Mouse (Mus musculus): Measurements from ENCODE around the gene Crabp2.

Gene Crabp2

GRCm38 (mm10) chr3:87982836-87983601 is 34.6 kb downstream of the Crabp2 start:
- intact Hi-C loops (cut with DNase I): loop anchor here (10.0 kb wide), 1 partner anchor 48 kb away; the partner anchor contains the start of genes Isg20l2 and Rrnad1

- intact Hi-C loops (cut with DNase I): loop anchor here (10.0 kb wide), 1 partner anchor 49 kb away; the partner anchor contains the start of genes Isg20l2 and Rrnad1
These were observed 35.2 kb downstream of the Crabp2 start for GRCm38 (mm10) chr3:87983627-87984026.

- intact Hi-C loops (cut with DNase I): loop anchor here (10.0 kb wide), 1 partner anchor 49 kb away; the partner anchor contains the start of genes Isg20l2 and Rrnad1
These were observed 35.6 kb downstream of the Crabp2 start for GRCm38 (mm10) chr3:87984094-87984493.

GRCm38 (mm10) chr3:87985505-87986320 is 37.2 kb downstream of the Crabp2 start:
- intact Hi-C loops (cut with DNase I): loop anchor here (10.0 kb wide), 1 partner anchor 51 kb away; the partner anchor contains the start of genes Isg20l2 and Rrnad1

GRCm38 (mm10) chr3:87986868-87987267 is 38.4 kb downstream of the Crabp2 start:
- intact Hi-C loops (cut with DNase I): loop anchor here (1.0 to 10.0 kb wide), 2 partner anchors 17 to 52 kb away; partner anchors contain the start of genes Isg20l2 and Rrnad1

GRCm38 (mm10) chr3:87987633-87988032 is 39.2 kb downstream of the Crabp2 start:
- intact Hi-C loops (cut with DNase I): loop anchor here (1.0 to 10.0 kb wide), 2 partner anchors 17 to 53 kb away; partner anchors contain the start of genes Isg20l2 and Rrnad1

GRCm38 (mm10) chr3:87988068-87988467 is 39.6 kb downstream of the Crabp2 start:
- intact Hi-C loops (cut with DNase I): loop anchor here (10.0 kb wide), 1 partner anchor 53 kb away; the partner anchor contains the start of genes Isg20l2 and Rrnad1

- intact Hi-C loops (cut with DNase I): loop anchor here (10.0 kb wide), 1 partner anchor 55 kb away; the partner anchor contains the start of genes Isg20l2 and Rrnad1
These were observed 41.5 kb downstream of the Crabp2 start for GRCm38 (mm10) chr3:87989935-87990334.

GRCm38 (mm10) chr3:87993436-87993835 is 45.0 kb downstream of the Crabp2 start:
- intact Hi-C loops (cut with DNase I): no loop called here

GRCm38 (mm10) chr3:87995331-87995730 is 46.9 kb downstream of the Crabp2 start:
- intact Hi-C loops (cut with DNase I): no loop called here

GRCm38 (mm10) chr3:87996401-87996800 is 47.9 kb downstream of the Crabp2 start:
- intact Hi-C loops (cut with DNase I): no loop called here

- intact Hi-C loops (cut with DNase I): no loop called here
These were observed 48.6 kb downstream of the Crabp2 start for GRCm38 (mm10) chr3:87996971-87997614.

GRCm38 (mm10) chr3:87998747-87999146 is 50.3 kb downstream of the Crabp2 start:
- intact Hi-C loops (cut with DNase I): no loop called here

- intact Hi-C loops (cut with DNase I): no loop called here
These were observed 50.9 kb downstream of the Crabp2 start for GRCm38 (mm10) chr3:87999243-87999895.

- intact Hi-C loops (cut with DNase I): no loop called here
These were observed 51.7 kb downstream of the Crabp2 start, which contains the start of gene Bcan for GRCm38 (mm10) chr3:88000181-88000580. Bcan (minus strand) TSS chr3:88000230.

GRCm38 (mm10) chr3:88000816-88001595 is 52.5 kb downstream of the Crabp2 start:
- intact Hi-C loops (cut with DNase I): no loop called here

- intact Hi-C loops (cut with DNase I): no loop called here
These were observed 54.0 kb downstream of the Crabp2 start for GRCm38 (mm10) chr3:88002291-88002976.
